Mouse (Mus musculus) adrenal gland, adult (tissue): Measurements from ENCODE around the gene Krtap4-8.
A peak's percentile ranks its signal among the peaks of the same experiment; 100 is the strongest.
"Not testable (repeated sequence)": the region's sequence is repeated elsewhere in the genome, so short reads cannot be mapped to it uniquely, and the experiment has no call there.

Source experiments
- DNase-seq, 2 experiments: peaks; one replicate each; pipeline ENCODE4 v3.0.0; 2022 to 2023; ENCODE audit warnings: low spot score in 1 of 2; ENCODE audit not compliant: inconsistent age in 2 of 2

Krtap4-8 gene

GRCm38 (mm10) chr11:99780604-99781003 is at the start of gene Krtap4-8:
Gene Krtap4-8, minus strand, starts transcription at chr11:99780704.
- no peak for DNase-seq

GRCm38 (mm10) chr11:99815566-99815965 is 35.1 kb upstream of the Krtap4-8 start, which contains the start of gene Gm11564:
Gene Gm11564, minus strand, starts transcription at chr11:99815666.
- not testable (repeated sequence) for DNase-seq

GRCm38 (mm10) chr11:99809792-99810191 is 29.3 kb upstream of the Krtap4-8 start, which contains the start of gene Krtap4-13:
Gene Krtap4-13, minus strand, starts transcription at chr11:99809892.
- peak in 1 of 2 experiments; percentile 1 for DNase-seq

- DNase-seq: not testable (repeated sequence)
Observed at GRCm38 (mm10) chr11:99804346-99804745, 23.8 kb upstream of the Krtap4-8 start, which contains the start of gene Gm11554. Gene Gm11554, minus strand, starts transcription at chr11:99804446.

- DNase-seq: not testable (repeated sequence)
Observed at GRCm38 (mm10) chr11:99798832-99799231, 18.3 kb upstream of the Krtap4-8 start, which contains the start of gene Gm11569. Gene Gm11569, minus strand, starts transcription at chr11:99798932.

- no peak for DNase-seq
Observed at GRCm38 (mm10) chr11:99793367-99793766, 12.9 kb upstream of the Krtap4-8 start, which contains the start of gene Gm11596. Gene Gm11596, minus strand, starts transcription at chr11:99793467.

- not testable (repeated sequence) for DNase-seq
Observed at GRCm38 (mm10) chr11:99784900-99785299, 4.4 kb upstream of the Krtap4-8 start, which contains the start of gene Krtap4-9. Gene Krtap4-9, plus strand, starts transcription at chr11:99785200.

- no peak for DNase-seq
Observed at GRCm38 (mm10) chr11:99778401-99778800, 2.1 kb downstream of the Krtap4-8 start.

GRCm38 (mm10) chr11:99772813-99773212 is 7.7 kb downstream of the Krtap4-8 start, which contains the start of gene Gm11595:
Gene Gm11595, minus strand, starts transcription at chr11:99772913.
- not testable (repeated sequence) for DNase-seq

GRCm38 (mm10) chr11:99768410-99768809 is 12.1 kb downstream of the Krtap4-8 start:
- DNase-seq: no peak

- DNase-seq: no peak
Observed at GRCm38 (mm10) chr11:99758877-99759276, 21.6 kb downstream of the Krtap4-8 start.

GRCm38 (mm10) chr11:99743985-99744384 is 36.5 kb downstream of the Krtap4-8 start:
- no peak for DNase-seq

GRCm38 (mm10) chr11:99734190-99734589 is 46.3 kb downstream of the Krtap4-8 start, which contains the start of gene Gm14180:
Gene Gm14180, minus strand, starts transcription at chr11:99734290.
- no peak for DNase-seq
